17 mouse cellular contexts compared by ENCODE assay signal in genomic region chr5:106102255-106102654, GRCm38 (mm10).
"Had no signal": no experiment of that assay in that cellular context is flagged by ENCODE, and none has a peak within 500 bp of the region (broad histone marks: within the 10 kb centered on the region; RNA-seq: fewer than 3 reads in every experiment).

No protein-coding gene starts in this region.

- DNase-seq: liver, postnatal 0 days; lung, adult 2 months; lung, postnatal 10 days; lung, postnatal 36 days; midbrain, embryonic 14.5 days; right cerebral cortex, postnatal 14 days; thymus, adult 2 months; thymus, postnatal 25 days; thymus, postnatal 4 days had no signal

- H3K27me3 ChIP-seq: liver, embryonic 15.5 days; lung, embryonic 15.5 days; megakaryocyte, embryonic 14.5 days; midbrain, embryonic 12.5 days; neural tube, embryonic 12.5 days; stomach, embryonic 15.5 days had no signal

- H3K36me3 ChIP-seq: liver, embryonic 15.5 days; lung, embryonic 15.5 days; midbrain, embryonic 12.5 days; neural tube, embryonic 12.5 days; stomach, embryonic 15.5 days had no signal

- H3K27ac ChIP-seq: liver, embryonic 15.5 days; lung, embryonic 15.5 days; macrophage; midbrain, embryonic 12.5 days; neural tube, embryonic 12.5 days; stomach, embryonic 15.5 days; stomach, postnatal 0 days had no signal

- ATAC-seq: liver, postnatal 0 days had no signal

- H3K4me1 ChIP-seq: liver, embryonic 15.5 days; lung, embryonic 15.5 days; megakaryocyte, embryonic 14.5 days; midbrain, embryonic 12.5 days; neural tube, embryonic 12.5 days; stomach, embryonic 15.5 days had no signal

- H3K9ac ChIP-seq: liver, embryonic 15.5 days; liver, postnatal 0 days; lung, embryonic 15.5 days; midbrain, embryonic 12.5 days; neural tube, embryonic 12.5 days; stomach, embryonic 15.5 days had no signal

- H3K4me2 ChIP-seq: liver, embryonic 15.5 days; lung, embryonic 15.5 days; midbrain, embryonic 12.5 days; neural tube, embryonic 12.5 days; stomach, embryonic 15.5 days had no signal

- H3K9me3 ChIP-seq: liver, embryonic 15.5 days; lung, embryonic 15.5 days; megakaryocyte, embryonic 14.5 days; midbrain, embryonic 12.5 days; neural tube, embryonic 12.5 days; stomach, embryonic 15.5 days had no signal

- H3K4me3 ChIP-seq: liver, embryonic 15.5 days; lung, embryonic 15.5 days; megakaryocyte, embryonic 14.5 days; midbrain, embryonic 12.5 days; neural tube, embryonic 12.5 days; stomach, embryonic 15.5 days had no signal
